Mouse (Mus musculus): ENCODE data around the gene Racgap1. TPM values are rescaled to one million over a fixed set of nuclear protein-coding genes. Genes with fewer than 3 reads are reported as not detected.

The Racgap1 gene
- polyA plus RNA-seq (2017; shearing (Covaris generic)), result 10 to 100 TPM; 33.2 to 33.3 TPM

GRCm38 (mm10) chr15:99651163-99651872 lies at the start of gene Racgap1:
Racgap1 (minus strand) TSS chr15:99651656.
- ATAC-seq, result peak; percentile 97

DNA sequence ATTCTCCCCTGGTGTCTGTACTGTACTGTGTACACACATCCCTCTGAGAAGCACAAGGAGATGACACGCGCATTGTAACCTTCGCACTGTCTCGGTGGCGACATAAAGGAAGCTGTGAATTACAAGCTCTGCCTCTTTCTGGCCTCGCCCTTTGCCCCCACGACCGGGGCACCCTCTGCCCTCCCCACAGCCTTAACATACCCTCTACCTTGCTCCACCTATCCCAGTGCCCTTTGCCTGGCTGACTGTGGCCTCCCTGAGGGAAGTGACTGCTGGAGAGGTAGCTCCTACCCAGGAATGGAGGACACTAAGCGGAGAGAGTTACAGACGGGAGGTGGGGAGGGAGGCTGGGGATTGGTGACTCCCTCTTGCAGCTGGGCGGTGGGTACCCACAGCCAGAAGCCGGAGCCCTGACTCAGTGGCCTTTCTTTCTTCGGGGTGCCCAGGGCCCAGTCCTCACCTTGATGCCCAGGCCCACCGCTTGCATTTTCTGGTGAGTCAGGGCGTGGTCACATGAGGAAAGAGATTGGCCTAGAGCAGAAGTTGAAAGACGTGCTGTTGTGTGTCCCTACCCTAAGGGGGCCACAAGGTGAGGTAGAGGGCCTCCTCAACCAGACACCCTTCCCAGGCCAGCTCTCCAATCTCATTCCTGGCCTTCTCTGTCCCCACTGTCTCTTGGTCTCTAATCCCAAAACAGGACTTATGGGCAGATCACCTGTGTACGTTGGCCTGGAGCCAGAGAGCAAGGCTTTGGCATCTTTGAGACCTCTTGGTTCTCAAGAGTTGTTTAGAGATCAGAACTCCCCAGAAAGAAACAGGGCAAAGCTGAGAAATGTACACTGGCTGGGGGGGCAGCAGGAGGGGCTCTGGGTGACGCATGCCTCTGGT lies 49.0 kb upstream of the Racgap1 start:
- ATAC-seq, result no peak

DNA sequence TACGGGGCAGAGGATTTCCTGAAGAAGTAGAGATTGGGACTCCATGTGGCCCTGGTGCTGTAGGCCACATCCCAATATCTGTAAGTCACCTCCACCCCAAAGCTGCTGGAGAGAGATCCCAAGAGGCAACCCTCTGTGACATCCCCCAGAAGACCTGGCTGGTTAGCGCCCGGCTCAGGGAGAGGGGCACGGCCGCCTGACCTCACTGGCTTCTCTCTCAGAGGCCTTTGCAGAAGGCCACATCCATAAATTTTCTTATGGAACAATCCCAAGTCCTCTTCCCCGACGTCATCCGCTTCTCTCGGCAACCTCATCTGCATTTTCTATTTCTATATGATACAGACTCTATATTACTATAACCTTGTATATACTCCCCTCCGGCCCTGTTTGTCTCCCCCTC lies 48.3 kb upstream of the Racgap1 start:
- ATAC-seq, result no peak

- ATAC-seq, result no peak
These were observed 47.2 kb upstream of the Racgap1 start for GRCm38 (mm10) chr15:99698533-99699085.

GRCm38 (mm10) chr15:99697309-99697708 lies 45.9 kb upstream of the Racgap1 start:
- ATAC-seq, result no peak

DNA sequence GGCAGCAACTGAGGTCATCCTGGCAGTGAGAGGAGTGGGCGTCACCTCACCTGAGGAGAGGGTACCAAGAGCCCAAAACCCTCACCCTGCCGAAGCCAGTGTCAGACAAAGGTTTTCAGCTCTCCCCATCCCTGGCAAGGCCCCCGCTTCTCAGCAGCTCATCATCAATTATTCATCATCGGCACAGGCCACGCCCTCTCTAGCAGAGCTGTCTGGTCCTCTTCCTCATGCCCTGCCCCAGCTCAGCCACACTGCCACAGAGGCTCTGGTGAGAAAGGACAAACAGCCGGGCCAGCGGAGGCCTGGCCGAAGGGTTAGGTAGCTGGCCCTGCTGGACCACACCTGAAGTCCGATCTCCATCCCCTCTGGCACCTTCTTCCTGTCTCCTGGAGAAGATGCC lies 40.5 kb upstream of the Racgap1 start:
- ATAC-seq, result no peak

DNA sequence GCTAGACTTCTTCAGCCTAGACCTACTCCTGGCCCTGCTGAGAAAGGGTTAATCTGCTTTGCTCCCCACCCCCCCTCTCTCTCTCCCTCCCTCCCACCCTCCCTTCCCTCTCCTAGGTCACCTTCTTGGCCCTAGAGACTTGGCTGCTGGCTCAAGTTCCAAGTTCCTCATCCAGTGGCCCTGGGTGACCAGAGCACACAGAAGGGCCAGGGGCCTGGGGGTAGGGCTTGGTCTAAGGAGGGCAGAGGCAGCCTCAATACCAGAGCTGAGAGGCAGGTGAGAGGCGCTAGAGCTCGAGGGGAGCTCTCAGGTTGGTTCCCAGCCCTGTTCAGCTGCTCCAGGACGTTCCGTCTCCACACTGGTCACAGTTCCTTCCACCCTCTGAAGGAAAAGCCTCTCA lies 39.5 kb upstream of the Racgap1 start:
- no peak for ATAC-seq

DNA sequence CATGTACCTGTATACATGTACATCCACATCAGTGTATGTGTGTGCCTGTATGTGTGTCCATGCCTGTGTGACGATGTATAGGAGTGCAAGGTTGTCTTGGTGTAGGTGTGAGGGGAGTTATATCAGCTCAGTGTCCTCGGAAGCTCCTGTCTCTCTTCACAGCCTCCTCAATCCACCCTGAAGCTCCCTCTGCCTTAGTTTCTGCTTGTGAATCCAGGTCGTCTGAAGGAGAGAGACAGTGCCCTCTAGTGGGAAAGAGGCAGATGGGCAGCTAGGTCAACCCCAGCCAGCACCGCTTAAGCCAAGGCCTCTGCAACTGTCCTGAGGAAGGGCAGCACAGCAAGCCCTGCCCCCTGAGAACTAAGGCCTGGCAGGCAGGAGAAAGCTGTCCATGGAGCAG lies 37.3 kb upstream of the Racgap1 start:
- ATAC-seq, result no peak

- ATAC-seq, result no peak
These were observed 32.7 kb upstream of the Racgap1 start for GRCm38 (mm10) chr15:99684156-99684555.

- ATAC-seq, result no peak
These were observed 31.4 kb upstream of the Racgap1 start for GRCm38 (mm10) chr15:99682880-99683279.

- no peak for ATAC-seq
These were observed 27.6 kb upstream of the Racgap1 start for GRCm38 (mm10) chr15:99679008-99679407.

DNA sequence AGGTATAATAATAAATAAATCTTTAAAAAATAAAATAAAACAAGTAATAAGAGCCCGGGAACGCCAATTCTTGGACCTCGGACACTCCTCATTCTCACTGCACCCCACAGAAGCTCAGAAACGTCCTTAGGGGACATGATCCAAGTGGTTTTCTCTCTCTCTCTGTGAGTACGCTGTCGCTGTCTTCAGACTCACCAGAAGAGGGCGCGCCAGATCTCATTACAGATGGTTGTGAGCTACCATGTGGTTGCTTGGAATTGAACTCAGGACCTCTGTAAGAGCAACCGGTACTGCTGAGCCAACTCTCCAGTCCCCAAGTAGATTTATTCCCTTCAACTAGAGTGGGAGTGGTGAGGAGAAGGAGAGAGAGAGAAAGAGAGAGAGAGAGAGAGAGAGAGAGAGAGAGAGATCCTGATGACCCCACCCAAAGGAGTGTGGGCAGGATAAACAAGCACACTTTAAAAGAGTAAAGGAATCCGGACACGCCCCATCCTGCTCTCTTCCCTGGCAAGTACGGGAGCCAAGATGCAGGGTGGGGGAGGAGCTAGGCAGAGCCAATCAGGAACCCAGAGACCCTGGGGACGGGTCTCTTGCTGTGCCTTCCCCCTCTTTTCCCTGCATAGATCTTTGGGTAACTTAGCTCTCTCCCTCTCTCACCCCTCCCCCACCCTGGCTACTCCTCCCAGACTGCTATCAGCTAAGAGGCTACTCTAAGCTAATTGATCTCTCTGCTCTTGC lies 26.8 kb upstream of the Racgap1 start:
- no peak for ATAC-seq

- ATAC-seq, result no peak
These were observed 25.6 kb upstream of the Racgap1 start for GRCm38 (mm10) chr15:99677089-99677488.

- ATAC-seq, result no peak
These were observed 23.4 kb upstream of the Racgap1 start for GRCm38 (mm10) chr15:99674866-99675265.

- no peak for ATAC-seq
These were observed 20.3 kb upstream of the Racgap1 start for GRCm38 (mm10) chr15:99671783-99672182.

DNA sequence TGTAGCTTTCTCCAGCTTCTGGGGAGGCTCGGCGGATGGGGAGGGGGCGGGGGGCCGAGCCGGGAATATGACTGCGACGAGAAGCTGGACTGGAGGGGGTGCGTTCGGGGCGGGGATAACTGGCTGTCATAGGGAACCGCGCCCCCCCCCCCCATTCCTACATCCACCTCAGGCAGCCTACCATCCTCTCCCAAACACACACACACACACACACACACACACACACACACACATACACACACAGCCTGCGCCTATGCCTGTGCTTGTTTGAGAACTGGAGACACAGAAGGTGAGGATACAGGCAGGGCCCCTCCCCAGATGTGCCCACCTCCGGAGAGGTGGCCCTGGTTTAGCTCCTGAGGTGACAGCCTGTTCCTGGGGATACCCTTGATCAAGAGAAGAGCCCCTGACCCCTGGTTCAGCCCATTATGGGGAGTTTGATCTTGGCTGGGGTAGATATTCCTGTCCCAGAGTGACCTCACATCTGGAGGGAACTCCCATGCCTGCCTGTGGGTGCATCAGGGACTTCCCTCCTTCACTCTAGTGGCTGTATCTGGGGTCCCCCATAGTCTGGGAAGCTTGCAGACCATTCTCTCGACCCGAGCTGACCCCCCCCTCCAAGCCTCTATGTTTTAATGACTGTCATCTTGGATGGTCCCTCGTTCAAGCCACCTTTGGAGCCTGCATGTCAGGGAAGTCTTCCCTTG lies 19.7 kb upstream of the Racgap1 start:
- ATAC-seq, result no peak

DNA sequence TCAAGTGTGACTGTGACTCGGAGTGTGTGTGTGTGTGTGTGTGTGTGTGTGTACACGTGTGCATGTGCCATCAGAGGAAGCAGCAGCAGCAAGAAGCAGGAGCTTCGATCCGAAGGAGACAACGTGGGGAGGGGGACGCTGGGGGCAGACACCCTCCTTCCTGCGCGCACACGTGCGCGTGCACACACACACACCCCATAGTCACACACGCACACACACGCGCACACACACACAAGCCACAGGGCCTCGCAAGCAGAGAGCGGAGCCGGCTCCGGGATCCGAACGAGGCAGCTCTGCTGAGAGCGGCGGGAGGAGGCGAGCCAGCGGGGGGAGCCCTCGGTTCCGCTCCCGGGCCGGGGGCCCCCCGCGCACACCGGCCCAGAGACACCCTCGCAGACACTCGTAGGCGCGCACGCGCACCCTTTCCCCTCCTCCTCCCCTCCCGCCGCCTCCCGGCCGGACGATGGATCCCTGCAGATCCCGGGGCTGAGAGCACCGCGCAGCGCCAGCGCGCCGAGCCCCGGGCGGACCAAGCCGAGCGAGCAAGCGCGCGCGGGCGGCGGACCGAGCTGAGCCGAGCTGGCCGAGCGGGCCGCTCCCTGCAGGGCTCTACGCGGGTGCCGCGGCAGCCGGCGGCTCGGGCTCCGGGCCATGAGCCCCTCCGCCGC lies 18.8 kb upstream of the Racgap1 start, which contains the start of gene Asic1:
Gene Asic1, plus strand, starts transcription at position 215 of the 668 bp plus-strand sequence.
- ATAC-seq, result no peak

DNA sequence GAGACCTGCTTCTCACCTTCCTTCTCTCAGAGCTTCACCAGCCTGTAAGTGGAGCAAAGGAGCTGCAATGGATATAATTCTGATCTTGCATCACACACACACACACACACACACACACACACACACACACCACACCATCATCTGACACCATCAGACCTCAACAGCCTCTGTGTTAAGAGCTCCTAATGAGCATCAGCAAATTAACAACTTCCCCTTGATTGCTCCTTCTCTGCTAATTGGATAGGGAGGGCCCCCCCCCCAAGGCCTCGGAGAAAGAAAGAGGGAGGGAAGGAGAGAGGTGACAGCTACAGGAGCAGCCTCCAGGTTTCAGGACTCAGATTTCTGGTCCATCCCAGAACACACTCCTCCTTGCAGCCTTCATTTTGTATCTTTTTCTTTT lies 17.9 kb upstream of the Racgap1 start:
- ATAC-seq, result no peak

DNA sequence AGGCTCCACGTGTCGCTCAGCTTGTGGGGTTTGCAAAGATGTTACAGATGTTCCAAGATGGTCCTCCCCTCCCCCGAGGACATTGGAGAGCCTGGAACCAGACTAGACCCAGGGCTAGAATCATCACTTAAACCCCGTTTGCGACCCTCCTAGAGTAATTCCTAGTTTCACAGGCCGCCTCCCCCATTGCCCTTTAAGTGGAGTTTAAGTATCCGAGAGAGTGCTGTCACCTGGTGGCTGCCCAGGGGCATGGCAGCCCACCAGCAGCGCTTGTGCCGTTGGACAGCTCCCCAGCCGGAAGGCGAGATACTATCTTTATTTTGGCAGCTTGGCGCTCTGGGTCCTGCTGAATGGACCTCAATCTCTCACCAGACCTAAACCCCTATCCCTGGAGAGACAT lies 17.4 kb upstream of the Racgap1 start:
- peak; percentile 63 for ATAC-seq

GRCm38 (mm10) chr15:99667544-99667943 lies 16.1 kb upstream of the Racgap1 start:
- ATAC-seq, result no peak
